Mouse (Mus musculus) hindbrain, embryonic 14.5 days (tissue): Measurements from ENCODE around the gene Rab8a. TPM values are rescaled to one million over a fixed set of nuclear protein-coding genes. Genes with fewer than 3 reads are reported as not detected.
A peak's percentile ranks its signal among the peaks of the same experiment; 100 is the strongest.
"Not testable (repeated sequence)": the region's sequence is repeated elsewhere in the genome, so short reads cannot be mapped to it uniquely, and the experiment has no call there.

Experiments used
- ATAC-seq: fragments of 200-750 bp; cut with Nextera tagmentation; 2 replicates; pipeline ENCODE4 v1.8.0; 2017; ENCODE audit warnings: moderate number of reproducible peaks, mild to moderate bottlenecking, moderate TSS enrichment, moderate library complexity; ENCODE audit not compliant: low FRiP score
- DNase-seq: peaks from one replicate; pipeline ENCODE4 v3.0.0-alpha.2; 2015; ENCODE audit warnings: low spot score
- H3K27ac ChIP-seq: fragments of 300-500 bp; sonication (generic); 2 replicates; pipeline ENCODE4 v1.5.1; 2014; ENCODE audit warnings: mild to moderate bottlenecking, moderate library complexity
- H3K27me3 ChIP-seq: fragments of 300-500 bp; sonication (generic); 2 replicates; pipeline ENCODE4 v1.6.1; 2014; ENCODE audit warnings: mild to moderate bottlenecking, low read length, mixed read lengths; ENCODE audit not compliant: control insufficient read depth, insufficient read depth
- H3K36me3 ChIP-seq: fragments of 300-500 bp; sonication (generic); replicated peaks from 2 replicates; pipeline ENCODE4 v1.6.1; 2014; ENCODE audit not compliant: control insufficient read depth, insufficient read depth
- H3K4me1 ChIP-seq: fragments of 300-500 bp; sonication (generic); replicated peaks from 2 replicates; pipeline ENCODE4 v1.6.1; 2014; ENCODE audit warnings: antibody characterized with exemption, low read length, mixed read lengths; ENCODE audit not compliant: control insufficient read depth, insufficient read depth
- H3K4me2 ChIP-seq: fragments of 300-500 bp; sonication (generic); replicated peaks from 2 replicates; pipeline ENCODE4 v1.6.1; 2014; ENCODE audit warnings: mild to moderate bottlenecking, moderate library complexity
- H3K4me3 ChIP-seq: fragments of 300-500 bp; sonication (generic); replicated peaks from 2 replicates; pipeline ENCODE4 v1.5.1; 2014; ENCODE audit warnings: mild to moderate bottlenecking, low read length
- H3K9ac ChIP-seq: fragments of 300-500 bp; sonication (generic); 2 replicates; pipeline ENCODE4 v1.6.1; 2014
- H3K9me3 ChIP-seq: fragments of 300-500 bp; sonication (generic); 2 replicates; pipeline ENCODE4 v1.6.1; 2016; ENCODE audit warnings: low read length; ENCODE audit not compliant: control insufficient read depth
- WGBS: fragments of 180-500 bp; shearing (Covaris S2); extraction: QIAGEN DNeasy Blood & Tissue Kit; methylation state at CpG from one replicate; pipeline ENCODE4 v1.1.7; 2014; 5-methylcytosine and 5-hydroxymethylcytosine counted together
- polyA plus RNA-seq: library from polyadenylated mRNA; unstranded; fragments of >200 nt; fragmentation: Nextera tagmentation; extraction: Ambion mirVana; gene quantifications from 2 replicates; pipeline ENCODE4 v1.2.1, GENCODE M21; 2014

Gene Rab8a
- polyA plus RNA-seq, result 60.4 and 68.9 TPM in 2 replicates

GRCm38 (mm10) chr8:72160707-72161697 is at the start of gene Rab8a:
Gene Rab8a (plus strand): TSS chr8:72161200.
- Histone ChIP-seq H3K4me1 (peaks cover 22% of the 10 kb centered on the region), H3K27ac (peak within 1 kb of the TSS; percentile 82), H3K9me3 (no peaks in the 10 kb centered on the region), H3K4me2 (peak within 1 kb of the TSS; percentile 87), H3K27me3 (no peaks in the 10 kb centered on the region), H3K36me3 (no peaks in the 10 kb centered on the region; the same call in 1 of the 2 replicates), H3K9ac (peak within 1 kb of the TSS; percentile 92), H3K4me3 (peak within 1 kb of the TSS; percentile 82)
- WGBS, result under 1% methylated on average over 80 of the region's 82 CpGs
- ATAC-seq (peak; percentile 99), DNase-seq (peak; percentile 98)

GRCm38 (mm10) chr8:72112486-72112885 is 48.5 kb upstream of the Rab8a start:
- H3K9ac ChIP-seq, result no peak overlapping the region
- no peaks in the 10 kb centered on the region for H3K9me3 ChIP-seq

GRCm38 (mm10) chr8:72115202-72115601 is 45.8 kb upstream of the Rab8a start:
- 89% methylated on average over 2 of the region's 2 CpGs for WGBS
- ATAC-seq (no peak), DNase-seq (no peak)
- no peak overlapping the region for H3K4me3 ChIP-seq
- no peaks in the 10 kb centered on the region for H3K4me1 ChIP-seq
- H3K4me2 ChIP-seq, result no peak overlapping the region
- no peaks in the 10 kb centered on the region for H3K36me3 ChIP-seq
- no peak overlapping the region for H3K9ac ChIP-seq
- no peak overlapping the region for H3K27ac ChIP-seq
- H3K27me3 ChIP-seq, result no peaks in the 10 kb centered on the region
- no peaks in the 10 kb centered on the region for H3K9me3 ChIP-seq

More at GRCm38 (mm10) chr8:72112486-72112885, 48.5 kb upstream of the Rab8a start:
- H3K4me1 ChIP-seq, result no peaks in the 10 kb centered on the region
- no peaks in the 10 kb centered on the region for H3K27me3 ChIP-seq
- H3K4me2 ChIP-seq, result no peak overlapping the region
- H3K4me3 ChIP-seq, result no peak overlapping the region
- no peak for ATAC-seq
- DNase-seq, result no peak
- WGBS, result 76% methylated on average over 3 of the region's 3 CpGs
- no peaks in the 10 kb centered on the region for H3K36me3 ChIP-seq
- no peak overlapping the region for H3K27ac ChIP-seq

GRCm38 (mm10) chr8:72118616-72119015 is 42.4 kb upstream of the Rab8a start:
- Histone ChIP-seq H3K27me3 (no peaks in the 10 kb centered on the region), H3K36me3 (no peaks in the 10 kb centered on the region), H3K9ac (no peak overlapping the region), H3K4me1 (no peaks in the 10 kb centered on the region), H3K9me3 (no peaks in the 10 kb centered on the region), H3K27ac (no peak overlapping the region), H3K4me3 (no peak overlapping the region), H3K4me2 (no peak overlapping the region)
- DNase-seq (no peak), ATAC-seq (no peak)
- WGBS, result 52% methylated on average over 4 of the region's 4 CpGs

- H3K9ac ChIP-seq, H3K27me3 ChIP-seq, H3K4me2 ChIP-seq, H3K9me3 ChIP-seq, DNase-seq, ATAC-seq, H3K36me3 ChIP-seq, H3K4me1 ChIP-seq, H3K4me3 ChIP-seq, H3K27ac ChIP-seq: not testable (repeated sequence)
- WGBS, result 69% methylated on average over 3 of the region's 3 CpGs
These were observed 39.5 kb upstream of the Rab8a start for GRCm38 (mm10) chr8:72121486-72121885.

- 77% methylated on average over 1 of the region's 1 CpGs for WGBS
- Histone ChIP-seq H3K4me3 (no peak overlapping the region), H3K4me1 (no peaks in the 10 kb centered on the region), H3K36me3 (no peaks in the 10 kb centered on the region), H3K27ac (no peak overlapping the region), H3K4me2 (no peak overlapping the region), H3K9me3 (no peaks in the 10 kb centered on the region), H3K27me3 (no peaks in the 10 kb centered on the region), H3K9ac (no peak overlapping the region)
- ATAC-seq (no peak), DNase-seq (no peak)
These were observed 39.0 kb upstream of the Rab8a start for GRCm38 (mm10) chr8:72121997-72122396.

GRCm38 (mm10) chr8:72127834-72128233 is 33.2 kb upstream of the Rab8a start:
- DNase-seq, result no peak
- WGBS, result 82% methylated on average over 1 of the region's 1 CpGs
- Histone ChIP-seq H3K9me3 (no peaks in the 10 kb centered on the region), H3K27ac (no peak overlapping the region), H3K4me2 (no peak overlapping the region), H3K4me1 (no peaks in the 10 kb centered on the region), H3K27me3 (no peaks in the 10 kb centered on the region), H3K9ac (no peak overlapping the region), H3K36me3 (no peaks in the 10 kb centered on the region), H3K4me3 (no peak overlapping the region)
- no peak for ATAC-seq

- Histone ChIP-seq H3K36me3 (no peaks in the 10 kb centered on the region), H3K27ac (no peak overlapping the region), H3K27me3 (no peaks in the 10 kb centered on the region), H3K4me1 (peaks cover 5% of the 10 kb centered on the region), H3K9me3 (no peaks in the 10 kb centered on the region), H3K4me2 (no peak overlapping the region), H3K9ac (no peak overlapping the region), H3K4me3 (no peak overlapping the region)
- ATAC-seq (no peak), DNase-seq (no peak)
- whole genome bisulfite sequencing, result 71% methylated on average over 2 of the region's 2 CpGs
These were observed 29.7 kb upstream of the Rab8a start for GRCm38 (mm10) chr8:72131251-72131650.

- Histone ChIP-seq H3K36me3 (no peaks in the 10 kb centered on the region), H3K4me1 (peaks cover 11% of the 10 kb centered on the region), H3K27me3 (no peaks in the 10 kb centered on the region), H3K9ac (no peak overlapping the region), H3K4me2 (no peak overlapping the region), H3K9me3 (no peaks in the 10 kb centered on the region), H3K27ac (no peak overlapping the region), H3K4me3 (no peak overlapping the region)
- ATAC-seq (no peak), DNase-seq (no peak)
- 89% methylated on average over 2 of the region's 2 CpGs for WGBS
These were observed 29.1 kb upstream of the Rab8a start for GRCm38 (mm10) chr8:72131901-72132300.
